Mouse (Mus musculus) olfactory bulb, adult 2 months (tissue): Measurements from ENCODE around the gene Chn2. TPM values are rescaled to one million over a fixed set of nuclear protein-coding genes. Genes with fewer than 3 reads are reported as not detected.

Experiments used
- H3K27ac ChIP-seq: fragments of 200-500 bp; 2 replicates; pipeline ENCODE4 v1.5.1; 2012; ENCODE audit warnings: low read depth, low read length; ENCODE audit not compliant: insufficient read depth
- H3K4me1 ChIP-seq: fragments of 200-500 bp; 2 replicates; pipeline ENCODE4 v1.6.1; 2012; ENCODE audit warnings: low read length; ENCODE audit not compliant: control insufficient read depth, insufficient read depth
- H3K4me3 ChIP-seq: fragments of 200-500 bp; 2 replicates; pipeline ENCODE4 v1.5.1; 2012; ENCODE audit warnings: mild to moderate bottlenecking, low read depth, low read length, moderate library complexity; ENCODE audit not compliant: insufficient read depth
- CTCF ChIP-seq: fragments of 200-500 bp; IDR thresholded peaks from 2 replicates; pipeline ENCODE4 v1.5.1; 2012; ENCODE audit warnings: low read depth, mild to moderate bottlenecking, low read length, moderate library complexity; ENCODE audit not compliant: insufficient read depth
- POLR2A ChIP-seq: fragments of 200-500 bp; IDR thresholded peaks from 2 replicates; pipeline ENCODE4 v1.6.1; 2012; ENCODE audit warnings: mild to moderate bottlenecking, low read depth, low read length, moderate library complexity; ENCODE audit not compliant: insufficient read depth
- WGBS: fragments of 180-500 bp; shearing (Covaris S2); methylation state at CpG from one replicate; pipeline ENCODE4 v1.1.7; 2018; 5-methylcytosine and 5-hydroxymethylcytosine counted together
- polyA plus RNA-seq: library from polyadenylated mRNA; stranded (reverse); fragments of >200 nt; gene quantifications from 2 replicates; pipeline ENCODE4 v1.2.4, GENCODE M21; 2012; ENCODE audit warnings: low replicate concordance; ENCODE audit not compliant: missing spikeins, insufficient read depth, insufficient read length

The Chn2 gene
- polyA plus RNA-seq, 1 experiment: not detected

GRCm38 (mm10) chr6:54236441-54236840, 197.1 kb downstream of the Chn2 start:
- 92% methylated on average over 9 of the region's 9 CpGs for WGBS
- Histone ChIP-seq H3K4me1 (no peaks in the 10 kb centered on the region), H3K4me3 (no peak overlapping the region), H3K27ac (no peak overlapping the region)
- TF ChIP-seq POLR2A (no peak), CTCF (no peak)

GRCm38 (mm10) chr6:54241761-54242160, 202.4 kb downstream of the Chn2 start:
- TF ChIP-seq POLR2A: no peak
- no peak for TF ChIP-seq CTCF
- WGBS: 77% methylated on average over 5 of the region's 5 CpGs
- H3K4me1 ChIP-seq: peaks cover 2% of the 10 kb centered on the region; the same call in 1 of the 2 replicates
- H3K27ac ChIP-seq: no peak overlapping the region
- no peak overlapping the region for H3K4me3 ChIP-seq

- WGBS: 35% methylated on average over 9 of the region's 9 CpGs
- no peak overlapping the region for H3K27ac ChIP-seq
- no peak overlapping the region for H3K4me3 ChIP-seq
- TF ChIP-seq CTCF (no peak), POLR2A (no peak)
- H3K4me1 ChIP-seq: peaks cover 2% of the 10 kb centered on the region; the same call in 1 of the 2 replicates
These were observed 202.9 kb downstream of the Chn2 start for GRCm38 (mm10) chr6:54242286-54242685.

GRCm38 (mm10) chr6:54248354-54249252, 209.2 kb downstream of the Chn2 start:
- 72% methylated on average over 8 of the region's 8 CpGs for WGBS
- H3K4me3 ChIP-seq: no peak overlapping the region
- TF ChIP-seq POLR2A (no peak), CTCF (no peak)
- H3K4me1 ChIP-seq: no peaks in the 10 kb centered on the region
- no peak overlapping the region for H3K27ac ChIP-seq

GRCm38 (mm10) chr6:54251401-54252191, 212.2 kb downstream of the Chn2 start:
- Histone ChIP-seq H3K4me1 (peaks cover 15% of the 10 kb centered on the region), H3K27ac (no peak overlapping the region), H3K4me3 (no peak overlapping the region)
- 85% methylated on average over 17 of the region's 17 CpGs for WGBS
- TF ChIP-seq POLR2A: no peak

- peaks cover 15% of the 10 kb centered on the region for H3K4me1 ChIP-seq
- TF ChIP-seq POLR2A: no peak
- peak; percentile 33; the same call in 1 of the 2 replicates for TF ChIP-seq CTCF
- no peak overlapping the region for H3K4me3 ChIP-seq
- H3K27ac ChIP-seq: no peak overlapping the region
- 78% methylated on average over 5 of the region's 5 CpGs for WGBS
These were observed 213.9 kb downstream of the Chn2 start for GRCm38 (mm10) chr6:54253206-54253605.

- WGBS: 85% methylated on average over 7 of the region's 7 CpGs
- no peak overlapping the region for H3K27ac ChIP-seq
- H3K4me3 ChIP-seq: no peak overlapping the region
- peaks cover 18% of the 10 kb centered on the region for H3K4me1 ChIP-seq
- TF ChIP-seq POLR2A (no peak), CTCF (no peak)
These were observed 214.5 kb downstream of the Chn2 start for GRCm38 (mm10) chr6:54253881-54254280.

- no peak overlapping the region for H3K4me3 ChIP-seq
- H3K4me1 ChIP-seq: peaks cover 20% of the 10 kb centered on the region
- H3K27ac ChIP-seq: no peak overlapping the region
- WGBS: 72% methylated on average over 6 of the region's 6 CpGs
- TF ChIP-seq POLR2A: no peak
- TF ChIP-seq CTCF: no peak
These were observed 215.4 kb downstream of the Chn2 start for GRCm38 (mm10) chr6:54254759-54255158.

- no peak overlapping the region for H3K27ac ChIP-seq
These were observed 216.0 kb downstream of the Chn2 start for GRCm38 (mm10) chr6:54255321-54255720.

More at GRCm38 (mm10) chr6:54255321-54255720, 216.0 kb downstream of the Chn2 start:
- WGBS: 23% methylated on average over 11 of the region's 11 CpGs
- Histone ChIP-seq H3K4me3 (no peak overlapping the region), H3K4me1 (peaks cover 20% of the 10 kb centered on the region)
- no peak for TF ChIP-seq POLR2A
- no peak for TF ChIP-seq CTCF
